Mouse (Mus musculus): ENCODE results near the gene Lipe.

- no peak for TF ChIP-seq FLI1 (IDR thresholded peaks at IDR 0.05; ENCODE audit: low read length)
- no peak for TF ChIP-seq GATA1 (IDR thresholded peaks at IDR 0.05; ENCODE audit: borderline replicate concordance, low read length)
Observed at GRCm38 (mm10) chr7:25348861-25349260, 49.6 kb downstream of the Lipe start.

Measured in megakaryocyte, embryonic 14.5 days (primary cell).